Mouse (Mus musculus) spleen, adult 10 weeks (tissue): ENCODE results near the gene B430305J03Rik. TPM values are rescaled to one million over a fixed set of nuclear protein-coding genes. Genes with fewer than 3 reads are reported as not detected.

Experiments used
- polyA plus RNA-seq: library from polyadenylated mRNA; stranded (reverse); fragments of 350-450 nt; fragmentation: Illumina TruSeq; extraction: RNeasy Lipid Tissue Mini Kit (QIAGEN cat#74804); gene quantifications from one replicate; pipeline ENCODE4 v1.2.3, GENCODE M21; 2015; ENCODE audit warnings: low replicate concordance; ENCODE audit not compliant: insufficient read depth

Gene B430305J03Rik
- polyA plus RNA-seq = 0.25 TPM

GRCm38 (mm10) chr3:61365779-61366373 is at the start of gene B430305J03Rik:
TSS of gene B430305J03Rik (minus strand) at chr3:61365951.

GRCm38 (mm10) chr3:61361338-61361737 is 4.4 kb downstream of the B430305J03Rik start, which contains the start of gene Rap2b:
TSS of gene Rap2b (plus strand) at chr3:61361638.

Other genes with a start within 250 kb of the B430305J03Rik start
- gene Rap2b, start 4.3 kb downstream of the B430305J03Rik start, polyA plus RNA-seq = 11.3 TPM